Mouse (Mus musculus) ES-Bruce4 (cell line): ENCODE data around the gene Sycp2.

Source experiments
- CTCF ChIP-seq: IDR thresholded peaks from one replicate; pipeline ENCODE4 v1.8.1; 2011; ENCODE audit warnings: low read depth, low read length
- POLR2A ChIP-seq: IDR thresholded peaks from one replicate; pipeline ENCODE4 v1.8.1; 2011; ENCODE audit warnings: low read length; ENCODE audit not compliant: insufficient read depth

- TF ChIP-seq POLR2A (no peak), CTCF (no peak)
Observed at GRCm38 (mm10) chr2:178412598-178412997, 5.1 kb upstream of the Sycp2 start.
